In genomic region chr7:90129732-90130392, GRCm38 (mm10) we compare ENCODE assay signal across 8 mouse cellular contexts. TPM values are rescaled to one million over a fixed set of nuclear protein-coding genes. Genes with fewer than 3 reads are reported as not detected.
DNase-seq lines count a peak whose midpoint lies in the region; ATAC-seq and TF ChIP-seq lines count a peak whose summit lies in the region.

TSS of gene Picalm (plus strand) at chr7:90130213.

- no peaks in the 10 kb centered on the region for H3K36me3 ChIP-seq in forebrain, embryonic 15.5 days

- peak; percentile 94 for DNase-seq in ES-CJ7 (ENCODE audit: low read depth, low spot score)
- DNase-seq in cerebellum, adult 11 months, result peak; percentile 97
- DNase-seq in heart, postnatal 25 days (ENCODE audit: low spot score), result peak; percentile 97
- DNase-seq in layer of hippocampus, adult 18-20 months (ENCODE audit: low spot score in 2 of 2), result peak; percentile 96 to 97
- peak; percentile 99 for DNase-seq in lung, adult 2 months
- DNase-seq in thymus, adult 18-20 months, result peak; percentile 96

- H3K4me3 ChIP-seq in forebrain, embryonic 15.5 days, result peak within 1 kb of the TSS; percentile 98
- H3K4me3 ChIP-seq in lung, adult 2 months (replicated peaks; ENCODE audit: extremely low read depth, low read depth, low read length), result peak within 1 kb of the TSS; percentile 94

- H3K27me3 ChIP-seq in forebrain, embryonic 15.5 days, result no peaks in the 10 kb centered on the region

- peak within 1 kb of the TSS; percentile 97 for H3K27ac ChIP-seq in forebrain, embryonic 15.5 days (replicated peaks)

- peak within 1 kb of the TSS; percentile 97 for H3K9ac ChIP-seq in forebrain, embryonic 15.5 days (replicated peaks)

- peak; percentile 95 for ATAC-seq in forebrain, embryonic 15.5 days (replicated peaks)
- ATAC-seq in neutrophil, adult 5-6 weeks (ENCODE audit: extremely low read depth, insufficient number of reproducible peaks, low FRiP score, poor library complexity, severe bottlenecking), result peak; percentile 78

- peak; percentile 83; the same call in 1 of the 2 replicates for TF ChIP-seq POLR2A in lung, adult 2 months (IDR thresholded peaks at IDR 0.05; ENCODE audit: borderline replicate concordance, extremely low read depth, low read depth, low read length)

- intact Hi-C loops in heart, postnatal 25 days (cut with DNase I), result loop anchor here (1.0 to 2.0 kb wide), 4 partner anchors 16 to 107 kb away; no protein-coding TSS in a partner anchor

- TF ChIP-seq CTCF in lung, adult 2 months (IDR thresholded peaks at IDR 0.05; ENCODE audit: insufficient read depth, low read length), result no peak

- under 1% methylated on average over 36 of the region's 72 CpGs for WGBS in forebrain, embryonic 15.5 days
- WGBS in lung, adult 2 months, result 1% methylated on average over 58 of the region's 72 CpGs

- H3K9me3 ChIP-seq in forebrain, embryonic 15.5 days, result no peaks in the 10 kb centered on the region

- peaks cover 28% of the 10 kb centered on the region for H3K4me1 ChIP-seq in forebrain, embryonic 15.5 days
- H3K4me1 ChIP-seq in lung, adult 2 months (ENCODE audit: control insufficient read depth, insufficient read depth, low read length), result peaks cover 8% of the 10 kb centered on the region

- peak within 1 kb of the TSS; percentile 81 for H3K4me2 ChIP-seq in forebrain, embryonic 15.5 days (replicated peaks)

RNA-seq across cellular contexts. Expression of gene Picalm, which starts in this region (rescaled TPM):
- 42.3 and 45.7 TPM in 2 replicates for polyA plus RNA-seq in forebrain, embryonic 15.5 days (2015; fragmentation: Nextera tagmentation; extraction: Ambion mirVana)
- total RNA-seq in heart, postnatal 25 days (2021), result 100 to 1,000 TPM; 116 to 126 TPM
- 100 to 1,000 TPM; 144 to 155 TPM for total RNA-seq in layer of hippocampus, adult 18-20 months (2021)
- 52.4 and 74.5 TPM in 2 replicates for polyA plus RNA-seq in lung, adult 2 months (2012; rRNA removed)
- total RNA-seq in neutrophil, adult 5-6 weeks (2017), result 1,031 and 1,093 TPM in 2 replicates

Comparison
In these comparisons a context has a peak if more than half of its experiments do, and no peak if none do; other contexts are left out.
1. Peak in every context shown above with its lines: DNase-seq, ATAC-seq, H3K4me3 ChIP-seq and H3K27ac ChIP-seq.